8 mouse cellular contexts compared by ENCODE assay signal in genomic region chr9:31348915-31349314, GRCm38 (mm10). TPM values are rescaled to one million over a fixed set of nuclear protein-coding genes. Genes with fewer than 3 reads are reported as not detected.
DNase-seq lines count a peak whose midpoint lies in the region; ATAC-seq lines count a peak whose summit lies in the region.

No protein-coding gene starts in this region.

- ATAC-seq in kidney, embryonic 15.5 days (replicated peaks; ENCODE audit: low FRiP score): peak; percentile 74; the same call in 1 of the 2 replicates
- ATAC-seq in liver, embryonic 11.5 days (replicated peaks; ENCODE audit: low FRiP score): 0 out of 2 replicates have a peak, but pooled peaks have one; percentile 31
- ATAC-seq in neural tube, embryonic 11.5 days (ENCODE audit: insufficient read depth, low FRiP score, low TSS enrichment): no peak
- ATAC-seq in stomach, embryonic 16.5 days (ENCODE audit: insufficient read depth, low FRiP score): peak; percentile 56; the same call in 1 of the 2 replicates

- H3K4me1 ChIP-seq in kidney, embryonic 15.5 days: no peaks in the 10 kb centered on the region
- no peaks in the 10 kb centered on the region for H3K4me1 ChIP-seq in liver, embryonic 11.5 days (replicated peaks; ENCODE audit: control insufficient read depth, insufficient read depth, low read length)
- H3K4me1 ChIP-seq in neural tube, embryonic 11.5 days (ENCODE audit: control insufficient read depth, insufficient read depth, low read length): no peaks in the 10 kb centered on the region
- no peaks in the 10 kb centered on the region for H3K4me1 ChIP-seq in stomach, embryonic 16.5 days (ENCODE audit: control insufficient read depth, insufficient read depth, low read length)

- no peak overlapping the region for H3K4me3 ChIP-seq in kidney, embryonic 15.5 days (replicated peaks)
- no peak overlapping the region for H3K4me3 ChIP-seq in liver, embryonic 11.5 days (ENCODE audit: low read depth, low read length)
- no peak overlapping the region for H3K4me3 ChIP-seq in neural tube, embryonic 11.5 days (ENCODE audit: low read depth, low read length)
- no peak overlapping the region for H3K4me3 ChIP-seq in stomach, embryonic 16.5 days (replicated peaks; ENCODE audit: low read length)

- no peak overlapping the region for H3K4me2 ChIP-seq in kidney, embryonic 15.5 days
- no peak overlapping the region for H3K4me2 ChIP-seq in liver, embryonic 11.5 days
- no peak overlapping the region for H3K4me2 ChIP-seq in neural tube, embryonic 11.5 days (ENCODE audit: low read depth)
- H3K4me2 ChIP-seq in stomach, embryonic 16.5 days (ENCODE audit: low read depth, low read length): no peak overlapping the region

- peak; percentile 68 for DNase-seq in 416B (ENCODE audit: low read depth)
- DNase-seq in adrenal gland, adult 8-10 months: peak; percentile 61
- DNase-seq in embryo, embryonic 11.5 days (ENCODE audit: low read depth, low spot score): peak; percentile 47
- peak; percentile 34 to 43 for DNase-seq in heart, adult 9 months (ENCODE audit: low spot score in 2 of 2)
- no peak for DNase-seq in liver, embryonic 11.5 days (ENCODE audit: low spot score)
- DNase-seq in neural tube, embryonic 11.5 days (ENCODE audit: low spot score): peak; percentile 78

- peaks cover 15% of the 10 kb centered on the region for H3K36me3 ChIP-seq in kidney, embryonic 15.5 days
- H3K36me3 ChIP-seq in liver, embryonic 11.5 days (ENCODE audit: control insufficient read depth, insufficient read depth, low read length): no peaks in the 10 kb centered on the region; the same call in 1 of the 2 replicates
- no peaks in the 10 kb centered on the region for H3K36me3 ChIP-seq in neural tube, embryonic 11.5 days (ENCODE audit: control insufficient read depth, insufficient read depth, low read length)
- no peaks in the 10 kb centered on the region for H3K36me3 ChIP-seq in stomach, embryonic 16.5 days (ENCODE audit: control insufficient read depth, insufficient read depth, low read length)

- no peak overlapping the region for H3K27ac ChIP-seq in kidney, embryonic 15.5 days
- no peak overlapping the region for H3K27ac ChIP-seq in liver, embryonic 11.5 days (ENCODE audit: low read depth, low read length)
- no peak overlapping the region for H3K27ac ChIP-seq in neural tube, embryonic 11.5 days (ENCODE audit: low read depth, low read length)
- H3K27ac ChIP-seq in stomach, embryonic 16.5 days (ENCODE audit: low read length): no peak overlapping the region

- H3K9ac ChIP-seq in kidney, embryonic 15.5 days: no peak overlapping the region
- H3K9ac ChIP-seq in liver, embryonic 11.5 days (ENCODE audit: low read depth, low read length): no peak overlapping the region
- H3K9ac ChIP-seq in neural tube, embryonic 11.5 days (ENCODE audit: low read length): no peak overlapping the region
- no peak overlapping the region for H3K9ac ChIP-seq in stomach, embryonic 16.5 days (ENCODE audit: low read length)

- no peaks in the 10 kb centered on the region for H3K9me3 ChIP-seq in kidney, embryonic 15.5 days (replicated peaks)
- H3K9me3 ChIP-seq in liver, embryonic 11.5 days (ENCODE audit: control insufficient read depth, low read length): no peaks in the 10 kb centered on the region
- no peaks in the 10 kb centered on the region for H3K9me3 ChIP-seq in neural tube, embryonic 11.5 days (ENCODE audit: control insufficient read depth, low read length)
- H3K9me3 ChIP-seq in stomach, embryonic 16.5 days (replicated peaks; ENCODE audit: control insufficient read depth, low read length): no peaks in the 10 kb centered on the region

- 69% methylated on average over 11 of the region's 11 CpGs for WGBS in kidney, embryonic 15.5 days
- WGBS in liver, embryonic 11.5 days: 70% methylated on average over 11 of the region's 11 CpGs
- WGBS in neural tube, embryonic 11.5 days: 73% methylated on average over 11 of the region's 11 CpGs
- WGBS in stomach, embryonic 16.5 days: 64% methylated on average over 11 of the region's 11 CpGs

- H3K27me3 ChIP-seq in kidney, embryonic 15.5 days: no peaks in the 10 kb centered on the region
- no peaks in the 10 kb centered on the region for H3K27me3 ChIP-seq in liver, embryonic 11.5 days (replicated peaks; ENCODE audit: control insufficient read depth, insufficient read depth, low read length)
- H3K27me3 ChIP-seq in neural tube, embryonic 11.5 days (ENCODE audit: control insufficient read depth, insufficient read depth, low read length): no peaks in the 10 kb centered on the region
- H3K27me3 ChIP-seq in stomach, embryonic 16.5 days (ENCODE audit: control insufficient read depth, insufficient read depth, low read length): no peaks in the 10 kb centered on the region

RNA-seq across cellular contexts. Expression of gene Nfrkb, which starts 37.1 kb away (rescaled TPM):
- 10 to 100 TPM; 16.8 to 41.2 (median 24.9) TPM for total RNA-seq in adrenal gland, adult 8-10 months (2022)
- polyA plus RNA-seq in kidney, embryonic 15.5 days (2015; fragmentation: Nextera tagmentation; extraction: Ambion mirVana): 19.8 and 21.3 TPM in 2 replicates
- 16.1 and 16.4 TPM in 2 replicates for polyA plus RNA-seq in liver, embryonic 11.5 days (2014; fragmentation: Nextera tagmentation; extraction: Ambion mirVana)
- polyA plus RNA-seq in neural tube, embryonic 11.5 days (2014; fragmentation: Nextera tagmentation; extraction: Ambion mirVana): 22.1 and 22.8 TPM in 2 replicates
- polyA plus RNA-seq in stomach, embryonic 16.5 days (2015; fragmentation: Nextera tagmentation; extraction: Ambion mirVana): 18.0 and 20.5 TPM in 2 replicates
